Mouse (Mus musculus) heart, postnatal 10 days (tissue): Measurements from ENCODE around the gene Golph3. TPM values are rescaled to one million over a fixed set of nuclear protein-coding genes. Genes with fewer than 3 reads are reported as not detected.

Experiments
- DNase-seq, 2 experiments: peaks; one replicate each; pipeline ENCODE4 v3.0.0; 2021
- intact Hi-C: fragments of 180-260 bp; cut with DNase I; formaldehyde crosslinking; loops from one replicate; pipeline ENCODE4 v1.15.1; 2025
- total RNA-seq, 2 experiments: library from RNA; stranded (reverse); gene quantifications; 2 replicates each; pipeline ENCODE4 v1.2.3; 2021

Golph3 gene
- total RNA-seq: 10 to 100 TPM; 87.3 to 98.4 TPM

DNA sequence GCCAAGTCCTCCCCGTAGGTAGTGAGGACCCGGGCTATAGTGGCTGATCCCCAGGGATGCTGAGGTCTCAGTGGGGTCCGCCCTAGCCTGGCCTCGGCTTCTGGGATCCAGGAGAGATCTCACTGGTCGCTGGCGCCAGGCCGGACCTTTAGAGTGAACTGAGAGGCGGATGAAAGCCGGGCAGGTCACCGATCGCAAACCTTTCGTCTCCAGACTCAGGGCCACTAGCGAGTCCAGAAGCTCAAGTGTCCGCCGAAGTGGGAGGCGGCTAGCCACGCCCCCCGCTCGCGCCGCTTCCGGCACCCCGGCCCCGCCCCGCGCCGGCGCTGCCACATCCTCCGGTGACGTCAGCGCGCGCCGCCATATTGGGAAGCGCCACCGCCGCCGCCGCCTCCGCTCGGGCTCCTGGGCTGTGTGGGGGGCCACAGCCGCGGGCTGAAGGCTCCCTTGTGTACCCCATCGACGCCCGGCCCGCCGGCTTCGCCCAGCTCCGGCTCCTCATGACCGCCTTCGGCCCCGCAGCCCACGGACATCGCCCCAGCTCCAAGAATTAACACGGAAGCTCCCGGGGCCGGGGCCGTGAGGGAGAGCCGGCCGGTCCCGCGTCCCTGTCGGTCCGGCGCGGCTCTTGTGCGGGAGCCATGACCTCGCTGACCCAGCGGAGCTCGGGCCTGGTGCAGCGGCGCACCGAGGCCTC is at the start of gene Golph3:
TSS of gene Golph3 (plus strand) at position 360 of the 697 bp plus-strand sequence.
- intact Hi-C loops: loop anchor here (2.0 kb wide), 1 partner anchor 116 kb away; the partner anchor contains the start of gene Mtmr12
- DNase-seq: peak; percentile 96 to 97

GRCm38 (mm10) chr15:12273325-12274052 is 47.8 kb upstream of the Golph3 start:
- no peak for DNase-seq
- intact Hi-C loops: loop anchor here (10.0 kb wide), 1 partner anchor 521 kb away; no protein-coding TSS in a partner anchor

- intact Hi-C loops: loop anchor here (10.0 kb wide), 1 partner anchor 521 kb away; no protein-coding TSS in a partner anchor
- no peak for DNase-seq
Observed at GRCm38 (mm10) chr15:12274053-12274769, 47.0 kb upstream of the Golph3 start.

- intact Hi-C loops: loop anchor here (10.0 kb wide), 1 partner anchor 520 kb away; no protein-coding TSS in a partner anchor
- no peak for DNase-seq
Observed at GRCm38 (mm10) chr15:12275091-12275623, 46.1 kb upstream of the Golph3 start.

DNA sequence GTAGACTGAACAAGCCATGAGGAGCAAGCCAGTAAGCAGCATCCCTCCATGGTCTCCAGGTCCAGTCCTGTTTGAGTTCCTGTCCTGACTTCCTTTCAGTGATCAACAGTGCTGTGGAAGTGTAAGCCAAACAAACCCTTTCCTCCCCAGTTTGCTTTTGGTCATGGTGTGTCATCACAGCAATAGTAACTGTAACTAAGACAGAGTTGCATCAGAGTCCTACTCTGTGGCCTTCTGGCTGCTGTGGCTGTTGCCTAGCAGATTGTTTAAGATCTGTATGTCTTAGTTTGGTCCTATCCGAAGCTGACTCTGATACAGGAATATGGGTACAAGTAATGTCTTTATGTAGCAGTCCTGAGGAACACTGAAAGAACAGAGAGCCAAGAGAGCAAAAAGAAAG is 41.4 kb upstream of the Golph3 start:
- intact Hi-C loops: loop anchor here (10.0 kb wide), 1 partner anchor 515 kb away; no protein-coding TSS in a partner anchor
- DNase-seq: no peak

DNA sequence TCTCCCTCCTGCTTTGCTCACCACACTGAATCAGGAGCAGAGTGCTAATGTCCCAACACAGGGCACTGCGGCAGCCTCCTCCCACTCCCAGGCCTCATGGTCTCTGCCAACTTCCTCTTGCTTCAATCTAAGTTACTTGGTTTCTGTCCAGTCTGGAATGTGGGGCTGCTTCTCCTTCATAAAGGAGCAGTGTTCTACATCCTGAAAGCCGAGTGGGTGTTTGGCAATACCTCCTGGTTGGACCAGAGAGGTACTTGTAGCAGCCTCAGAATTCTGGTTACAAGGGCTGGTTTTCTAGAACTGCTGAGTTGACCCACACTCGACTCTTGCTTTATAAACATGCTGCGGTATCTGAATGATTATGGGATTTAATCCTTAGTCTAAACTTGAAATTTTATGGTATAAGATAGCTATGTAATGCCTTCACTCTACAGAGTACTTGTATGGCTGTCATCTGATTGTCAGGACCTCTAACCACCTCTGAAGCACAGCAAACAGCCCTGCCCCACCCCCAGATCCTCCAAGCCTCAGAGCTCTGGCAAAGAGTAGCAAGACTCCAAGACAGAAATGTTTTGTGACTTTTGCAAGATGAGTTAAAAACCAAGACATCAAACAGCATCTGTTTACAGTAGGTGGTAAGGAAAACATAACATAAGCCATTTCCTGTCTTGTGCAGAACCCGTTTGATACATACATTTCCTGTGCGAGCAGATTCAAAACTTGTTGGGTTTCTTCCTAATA is 36.3 kb upstream of the Golph3 start:
- peak; percentile 16 to 25 for DNase-seq

GRCm38 (mm10) chr15:12285535-12285809 is 35.8 kb upstream of the Golph3 start:
- DNase-seq: no peak
- intact Hi-C loops: no loop called here

More for the DNA sequence above, 36.3 kb upstream of the Golph3 start:
- intact Hi-C loops: no loop called here

GRCm38 (mm10) chr15:12290330-12290729 is 30.9 kb upstream of the Golph3 start:
- intact Hi-C loops: no loop called here
- no peak for DNase-seq

DNA sequence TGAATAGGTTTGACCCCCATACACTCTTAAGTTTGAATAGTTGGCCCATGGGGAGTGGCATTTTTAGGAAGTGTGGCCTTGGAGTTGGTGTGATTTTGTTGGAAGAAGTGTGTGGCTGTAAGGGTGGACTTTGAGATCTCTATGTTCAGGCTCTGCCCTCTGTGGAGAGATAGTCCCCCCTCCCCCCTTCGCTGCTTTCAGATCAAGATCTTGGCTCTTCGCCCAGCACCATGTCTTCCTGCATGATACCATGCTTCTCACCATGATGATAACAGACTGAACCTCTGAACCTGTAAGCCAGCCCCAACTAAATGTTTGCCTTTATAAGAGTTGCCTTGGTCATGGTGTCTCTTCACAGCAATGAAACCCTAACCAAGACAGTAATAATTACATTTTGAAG is 29.5 kb upstream of the Golph3 start:
- intact Hi-C loops: no loop called here
- DNase-seq: no peak

- DNase-seq: no peak
- intact Hi-C loops: no loop called here
Observed at GRCm38 (mm10) chr15:12296228-12296627, 25.0 kb upstream of the Golph3 start.

DNA sequence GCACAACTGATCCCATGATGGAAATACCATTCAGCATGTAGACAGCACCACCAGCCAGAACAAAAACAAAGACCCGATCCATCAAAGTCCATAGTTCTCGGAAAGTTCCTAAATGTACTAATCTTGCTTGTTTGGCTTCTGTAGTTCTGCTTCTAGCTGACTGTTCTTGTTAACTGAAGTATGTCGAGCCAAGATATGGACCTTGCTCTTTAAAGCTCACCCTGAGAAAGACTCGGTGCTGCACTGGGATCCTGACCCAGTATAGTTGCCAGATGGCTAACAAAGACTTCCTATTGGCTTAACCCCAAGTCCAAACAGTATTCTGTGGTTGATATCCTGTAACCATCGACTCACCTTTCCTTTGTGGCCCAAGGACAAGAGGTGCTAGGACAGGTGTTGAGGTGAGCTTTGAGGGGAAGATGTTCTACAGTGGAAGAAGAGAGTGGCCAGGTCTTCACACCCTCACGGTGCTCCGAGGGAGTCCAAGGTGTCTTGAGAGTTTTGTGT is 23.0 kb upstream of the Golph3 start:
- intact Hi-C loops: no loop called here
- DNase-seq: no peak

DNA sequence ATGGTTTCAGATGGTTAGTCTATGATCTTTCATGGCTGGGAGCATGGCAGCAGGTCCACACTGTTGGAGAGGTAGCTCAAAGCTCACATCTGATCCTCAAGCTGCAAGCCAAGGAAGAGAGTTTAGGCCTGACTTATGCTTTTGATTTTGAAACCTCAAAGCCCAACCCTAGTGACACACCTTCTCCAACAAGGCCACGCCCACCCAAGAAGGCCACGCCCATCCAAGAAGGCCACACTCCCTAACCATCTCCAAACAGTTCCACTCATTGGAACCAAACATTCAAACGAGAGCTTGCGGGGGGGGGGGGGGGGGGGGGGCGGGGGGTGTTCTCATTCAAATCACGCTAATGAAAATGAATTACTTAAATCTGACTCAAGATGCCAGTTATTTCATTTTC is 19.5 kb upstream of the Golph3 start:
- intact Hi-C loops: no loop called here
- DNase-seq: no peak

DNA sequence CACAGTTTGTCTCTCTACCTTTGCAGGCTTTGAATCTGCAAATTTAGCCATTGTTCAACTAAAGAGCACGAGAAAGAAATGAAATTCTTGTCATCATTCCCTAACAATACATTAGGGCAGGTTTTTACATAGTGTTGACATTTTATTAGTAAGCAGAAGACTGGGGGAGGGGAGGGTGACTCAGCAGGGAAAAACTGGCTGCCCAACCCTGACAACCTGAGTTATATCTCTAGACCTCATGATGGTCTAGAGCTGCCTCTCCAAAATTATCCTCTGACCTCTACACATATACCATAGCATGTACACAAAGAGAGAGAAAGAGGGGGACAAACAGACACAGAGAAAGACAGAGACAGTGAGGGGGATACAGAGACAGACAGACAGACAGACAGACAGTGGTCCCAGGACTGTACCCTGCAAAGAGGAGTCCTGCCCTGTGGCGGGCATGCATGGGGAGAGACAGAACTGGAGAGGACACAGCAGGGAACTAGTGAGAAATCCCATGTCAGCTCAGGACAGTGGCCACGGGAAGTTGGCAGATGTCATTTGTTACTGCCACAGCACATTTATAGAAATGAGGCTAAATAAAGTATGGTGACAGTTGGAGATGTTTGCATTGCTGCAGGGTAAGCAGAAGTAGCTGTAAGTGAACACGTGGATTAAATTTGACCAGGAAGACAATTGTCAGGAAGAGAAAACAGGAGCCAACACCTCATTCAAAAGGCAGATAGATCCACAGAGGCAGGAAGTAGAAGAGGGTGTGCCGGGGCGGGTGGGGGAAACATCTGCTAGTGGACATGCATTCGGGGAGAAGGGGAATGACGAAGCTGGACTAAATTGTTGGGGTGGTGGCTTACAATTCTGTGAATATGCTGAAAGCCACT is 14.8 kb upstream of the Golph3 start:
- DNase-seq: peak; percentile 41 to 43
- intact Hi-C loops: no loop called here

DNA sequence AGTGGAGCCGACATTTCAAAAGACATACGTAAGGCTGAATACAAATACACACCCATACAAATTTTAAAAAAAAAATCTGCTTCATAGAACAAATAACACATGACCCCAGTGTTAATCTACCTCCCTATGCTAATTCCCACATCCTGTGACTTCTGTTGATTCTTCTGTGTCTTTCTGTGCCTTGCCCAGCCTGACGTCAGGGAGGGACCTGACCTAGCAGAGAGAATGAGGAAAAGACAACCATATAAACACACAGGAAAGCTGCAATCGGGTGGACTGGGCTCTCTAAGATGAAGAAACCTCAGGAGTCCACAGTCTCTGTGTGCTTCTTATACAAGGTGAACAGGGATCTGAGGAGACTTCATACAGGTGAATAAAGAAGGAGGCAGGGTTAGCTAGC is 14.1 kb upstream of the Golph3 start:
- intact Hi-C loops: no loop called here
- peak in 1 of 2 experiments; percentile 16 for DNase-seq

- intact Hi-C loops: no loop called here
- DNase-seq: no peak
Observed at GRCm38 (mm10) chr15:12308539-12308938, 12.7 kb upstream of the Golph3 start.

DNA sequence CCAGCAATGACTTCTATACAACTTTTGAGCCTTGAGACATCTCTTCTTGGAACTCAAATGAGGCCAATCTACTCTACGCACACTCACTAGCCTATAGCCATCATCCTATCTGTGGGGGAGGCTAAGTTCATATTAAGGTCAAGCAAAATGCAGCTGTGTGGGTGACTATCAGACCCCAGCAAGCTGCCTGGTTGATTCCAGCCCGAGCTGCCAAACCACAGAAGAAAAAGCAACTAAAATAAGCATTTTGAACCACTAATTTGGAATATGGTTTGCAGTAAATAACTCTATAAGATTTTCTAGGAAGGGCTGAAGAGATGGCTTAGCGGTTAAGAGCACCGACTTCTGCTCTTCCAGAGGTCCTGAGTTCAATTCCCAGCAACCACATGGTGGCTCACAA is 10.6 kb upstream of the Golph3 start:
- DNase-seq: no peak
- intact Hi-C loops: no loop called here

GRCm38 (mm10) chr15:12311465-12311864 is 9.8 kb upstream of the Golph3 start:
- intact Hi-C loops: no loop called here
- no peak for DNase-seq

GRCm38 (mm10) chr15:12313255-12313654 is 8.0 kb upstream of the Golph3 start:
- no peak for DNase-seq
- intact Hi-C loops: no loop called here

DNA sequence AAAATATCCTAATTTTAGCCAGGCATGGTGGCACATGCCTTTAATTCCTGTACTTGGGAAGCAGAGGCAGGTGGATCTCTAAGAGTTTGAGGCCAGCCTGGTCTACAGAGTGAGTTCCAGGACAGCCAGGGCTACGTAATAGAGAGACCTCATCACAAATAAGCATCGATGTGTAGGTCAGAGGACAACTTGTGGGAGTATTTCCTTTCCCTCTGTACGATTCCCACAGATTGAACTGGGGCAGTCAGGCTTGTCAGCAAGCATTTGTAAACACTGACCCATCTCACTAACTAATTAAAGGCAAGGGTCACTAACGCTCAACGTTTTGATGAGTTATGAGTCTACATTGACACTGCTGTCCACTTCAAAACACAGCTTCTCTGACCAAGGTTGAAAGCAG is 6.7 kb upstream of the Golph3 start:
- DNase-seq: no peak
- intact Hi-C loops: no loop called here
